Mouse (Mus musculus) right cerebral cortex, postnatal 14 days (tissue): ENCODE data around the gene Scn8a.

Experiments
- DNase-seq: peaks from one replicate; pipeline ENCODE4 v3.0.0; 2022

Gene Scn8a

GRCm38 (mm10) chr15:100961561-100961960 is 91.9 kb downstream of the Scn8a start:
- no peak for DNase-seq

- DNase-seq = peak; percentile 54
These were observed 101.8 kb downstream of the Scn8a start for GRCm38 (mm10) chr15:100971443-100971842.

GRCm38 (mm10) chr15:100972795-100973194 is 103.1 kb downstream of the Scn8a start:
- DNase-seq = no peak

GRCm38 (mm10) chr15:100974679-100975078 is 105.0 kb downstream of the Scn8a start:
- DNase-seq = no peak

GRCm38 (mm10) chr15:100983427-100984153 is 113.9 kb downstream of the Scn8a start:
- peak; percentile 70 for DNase-seq

GRCm38 (mm10) chr15:100984154-100984893 is 114.7 kb downstream of the Scn8a start:
- no peak for DNase-seq

GRCm38 (mm10) chr15:100986479-100986878 is 116.8 kb downstream of the Scn8a start:
- DNase-seq = no peak

- no peak for DNase-seq
These were observed 117.4 kb downstream of the Scn8a start for GRCm38 (mm10) chr15:100987031-100987430.

GRCm38 (mm10) chr15:100990283-100990682 is 120.6 kb downstream of the Scn8a start:
- peak; percentile 22 for DNase-seq

- peak; percentile 43 for DNase-seq
These were observed 127.4 kb downstream of the Scn8a start for GRCm38 (mm10) chr15:100997090-100997489.

GRCm38 (mm10) chr15:101001685-101002084 is 132.0 kb downstream of the Scn8a start:
- no peak for DNase-seq

GRCm38 (mm10) chr15:101002466-101002865 is 132.8 kb downstream of the Scn8a start:
- DNase-seq = no peak

GRCm38 (mm10) chr15:101004538-101004937 is 134.9 kb downstream of the Scn8a start:
- no peak for DNase-seq

GRCm38 (mm10) chr15:101005717-101006116 is 136.1 kb downstream of the Scn8a start:
- DNase-seq = peak; percentile 43

- no peak for DNase-seq
These were observed 136.8 kb downstream of the Scn8a start for GRCm38 (mm10) chr15:101006251-101007040.

GRCm38 (mm10) chr15:101007236-101007635 is 137.6 kb downstream of the Scn8a start:
- DNase-seq = no peak

GRCm38 (mm10) chr15:101008386-101009010 is 138.8 kb downstream of the Scn8a start:
- DNase-seq = peak; percentile 66

GRCm38 (mm10) chr15:101011352-101011751 is 141.7 kb downstream of the Scn8a start:
- no peak for DNase-seq

GRCm38 (mm10) chr15:101028960-101029359 is 159.3 kb downstream of the Scn8a start:
- DNase-seq = no peak

- DNase-seq = no peak
These were observed 170.0 kb downstream of the Scn8a start for GRCm38 (mm10) chr15:101039651-101040050.

- no peak for DNase-seq
These were observed 172.3 kb downstream of the Scn8a start for GRCm38 (mm10) chr15:101041966-101042365.

GRCm38 (mm10) chr15:101042613-101043012 is 173.0 kb downstream of the Scn8a start:
- DNase-seq = peak; percentile 67

GRCm38 (mm10) chr15:101044531-101044930 is 174.9 kb downstream of the Scn8a start:
- DNase-seq = no peak
